In the genomic region with DNA sequence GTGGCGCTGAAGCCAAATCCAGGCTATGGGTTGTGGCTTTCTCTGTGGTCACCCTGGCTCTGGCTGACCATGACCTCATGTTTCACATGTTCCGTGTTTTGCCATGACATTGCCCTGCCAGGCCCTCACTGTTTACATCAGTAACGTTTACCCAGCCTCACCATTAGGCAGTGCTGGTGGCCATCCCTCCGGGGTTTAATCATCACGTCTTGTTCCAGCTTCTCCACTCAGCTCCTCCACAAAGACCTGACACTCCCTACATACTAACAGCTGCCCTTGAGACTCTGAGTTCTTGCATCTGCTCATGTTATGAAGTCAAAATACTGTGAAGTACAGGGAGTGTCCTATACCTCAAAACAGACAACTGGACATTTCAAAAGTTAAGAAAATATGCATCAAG, we compare ENCODE assay signal across 21 mouse cellular contexts. TPM values are rescaled to one million over a fixed set of nuclear protein-coding genes. Genes with fewer than 3 reads are reported as not detected.
A peak's percentile ranks its signal among the peaks of the same experiment; 100 is the strongest.
DNase-seq lines count a peak whose midpoint lies in the region; ATAC-seq and TF ChIP-seq lines count a peak whose summit lies in the region.
"Had no signal": no experiment of that assay in that cellular context is flagged by ENCODE, and none has a peak within 500 bp of the region (broad histone marks: within the 10 kb centered on the region; RNA-seq: fewer than 3 reads in every experiment).

No protein-coding gene starts in this region.

- intact Hi-C loops in gastrocnemius, postnatal 14 days (cut with DNase I; ENCODE audit: low total_unique reads) = no loop called here
- intact Hi-C loops in heart, postnatal 14 days (cut with DNase I) = no loop called here

- ATAC-seq in kidney, postnatal 0 days (replicated peaks; ENCODE audit: low FRiP score, low read depth) = no peak; the same call in 1 of the 2 replicates
- no peak for ATAC-seq in kidney, embryonic 16.5 days (ENCODE audit: low FRiP score, low TSS enrichment)
- no peak for ATAC-seq in hindbrain, postnatal 0 days
- ATAC-seq: activated CD4-positive, CD25-positive, alpha-beta regulatory T cell, adult 4 months; forebrain, embryonic 15.5 days; inflammation-experienced regulatory T-cells, adult 6 months; intestine, postnatal 0 days; Patski had no signal

- H3K9me3 ChIP-seq in kidney, postnatal 0 days (replicated peaks; ENCODE audit: low read length) = no peaks in the 10 kb centered on the region
- H3K9me3 ChIP-seq in kidney, embryonic 16.5 days (ENCODE audit: low read length) = no peaks in the 10 kb centered on the region
- no peaks in the 10 kb centered on the region for H3K9me3 ChIP-seq in hindbrain, postnatal 0 days (ENCODE audit: low read length)
- H3K9me3 ChIP-seq: embryonic facial prominence, embryonic 12.5 days; forebrain, embryonic 15.5 days had no signal

- H3K27ac ChIP-seq in kidney, postnatal 0 days = no peak overlapping the region
- no peak overlapping the region for H3K27ac ChIP-seq in kidney, embryonic 16.5 days (ENCODE audit: low read length)
- 0 out of 2 replicates have a peak overlapping the region, but pooled peaks have one; percentile 15 for H3K27ac ChIP-seq in hindbrain, postnatal 0 days
- H3K27ac ChIP-seq: forebrain, embryonic 15.5 days had no signal

- H3K36me3 ChIP-seq in kidney, postnatal 0 days (ENCODE audit: insufficient read depth, low read length) = no peaks in the 10 kb centered on the region
- H3K36me3 ChIP-seq in kidney, embryonic 16.5 days (ENCODE audit: insufficient read depth, low read length) = no peaks in the 10 kb centered on the region
- H3K36me3 ChIP-seq in hindbrain, postnatal 0 days (ENCODE audit: insufficient read depth, low read length) = no peaks in the 10 kb centered on the region
- H3K36me3 ChIP-seq: embryonic facial prominence, embryonic 12.5 days; forebrain, embryonic 15.5 days had no signal

- no peaks in the 10 kb centered on the region for H3K27me3 ChIP-seq in kidney, postnatal 0 days (ENCODE audit: insufficient read depth, low read length)
- no peaks in the 10 kb centered on the region for H3K27me3 ChIP-seq in kidney, embryonic 16.5 days (ENCODE audit: insufficient read depth, low read length)
- H3K27me3 ChIP-seq in hindbrain, postnatal 0 days (ENCODE audit: insufficient read depth, low read length) = no peaks in the 10 kb centered on the region
- H3K27me3 ChIP-seq: CH12.LX; embryonic facial prominence, embryonic 12.5 days; forebrain, embryonic 15.5 days had no signal

- WGBS in kidney, postnatal 0 days = 66% methylated on average over 5 of the region's 5 CpGs
- 66% methylated on average over 5 of the region's 5 CpGs for WGBS in kidney, embryonic 16.5 days
- WGBS in hindbrain, postnatal 0 days = 65% methylated on average over 5 of the region's 5 CpGs

- peak; percentile 13 for DNase-seq in gastrocnemius, postnatal 25 days
- DNase-seq in gastrocnemius, postnatal 14 days = no peak
- DNase-seq in heart, postnatal 4 days = peak; percentile 29
- no peak for DNase-seq in heart, postnatal 14 days
- DNase-seq in kidney, postnatal 0 days (ENCODE audit: low spot score) = peak; percentile 12
- no peak for DNase-seq in hindbrain, postnatal 0 days (ENCODE audit: low spot score)
- DNase-seq: adrenal gland, postnatal 14 days; cerebellum, adult 11-12 months; cerebellum, adult 9-10 months; cerebellum, postnatal 25 days; kidney, adult 8-10 months had no signal

- TF ChIP-seq CTCF in kidney, postnatal 0 days (IDR thresholded peaks at IDR 0.05; ENCODE audit: low read depth) = no peak
- no peak for TF ChIP-seq CTCF in hindbrain, postnatal 0 days (IDR thresholded peaks at IDR 0.05; ENCODE audit: low read depth)

- H3K9ac ChIP-seq in kidney, postnatal 0 days (ENCODE audit: low read depth, low read length) = no peak overlapping the region
- H3K9ac ChIP-seq in kidney, embryonic 16.5 days (replicated peaks; ENCODE audit: low read length) = no peak overlapping the region
- no peak overlapping the region for H3K9ac ChIP-seq in hindbrain, postnatal 0 days (replicated peaks; ENCODE audit: low read length)
- H3K9ac ChIP-seq: embryonic facial prominence, embryonic 12.5 days; forebrain, embryonic 15.5 days had no signal

- H3K4me2 ChIP-seq in kidney, postnatal 0 days (ENCODE audit: low read length) = no peak overlapping the region
- H3K4me2 ChIP-seq in kidney, embryonic 16.5 days (replicated peaks; ENCODE audit: low read depth, low read length) = no peak overlapping the region
- H3K4me2 ChIP-seq in hindbrain, postnatal 0 days (ENCODE audit: low read depth, low read length) = no peak overlapping the region
- H3K4me2 ChIP-seq: embryonic facial prominence, embryonic 12.5 days; forebrain, embryonic 15.5 days; heart, embryonic 11.5 days had no signal

- H3K4me3 ChIP-seq in kidney, postnatal 0 days (replicated peaks; ENCODE audit: low read depth, low read length) = no peak overlapping the region
- H3K4me3 ChIP-seq in kidney, embryonic 16.5 days (ENCODE audit: low read length) = no peak overlapping the region
- H3K4me3 ChIP-seq in hindbrain, postnatal 0 days (ENCODE audit: low read length) = no peak overlapping the region
- H3K4me3 ChIP-seq: embryonic facial prominence, embryonic 12.5 days; forebrain, embryonic 15.5 days had no signal

- no peaks in the 10 kb centered on the region for H3K4me1 ChIP-seq in kidney, postnatal 0 days (replicated peaks; ENCODE audit: insufficient read depth, low read length)
- H3K4me1 ChIP-seq in kidney, embryonic 16.5 days (ENCODE audit: insufficient read depth, low read length) = no peaks in the 10 kb centered on the region
- H3K4me1 ChIP-seq in hindbrain, postnatal 0 days (ENCODE audit: insufficient read depth, low read length) = peaks cover 6% of the 10 kb centered on the region

RNA-seq across cellular contexts. Expression of gene Colgalt2, which starts 54.9 kb away (rescaled TPM):
- 1 to 10 TPM; 1.6 to 2.1 TPM for total RNA-seq in gastrocnemius, postnatal 25 days (2021)
- total RNA-seq in gastrocnemius, postnatal 14 days (2021) = 1 to 10 TPM; 4.1 TPM
- total RNA-seq in heart, postnatal 4 days (2021) = 1 to 10 TPM; 2.3 to 3.2 TPM
- 1 to 10 TPM; 4.4 to 5.5 TPM for total RNA-seq in heart, postnatal 14 days (2021)
- 3.1 and 3.3 TPM in 2 replicates for polyA plus RNA-seq in kidney, postnatal 0 days (2015; fragmentation: Nextera tagmentation; extraction: Ambion mirVana)
- polyA plus RNA-seq in kidney, embryonic 16.5 days (2015; fragmentation: Nextera tagmentation; extraction: Ambion mirVana) = 2.0 and 2.8 TPM in 2 replicates
- 6.6 and 7.0 TPM in 2 replicates for total RNA-seq in hindbrain, postnatal 0 days (2014; rRNA removed)
- 3.4 and 3.7 TPM in 2 replicates for polyA plus RNA-seq in hindbrain, postnatal 0 days (2015; fragmentation: Nextera tagmentation; extraction: Ambion mirVana)
- total RNA-seq: CH12.LX; hematopoietic stem cell, adult 5-6 weeks had no signal
- polyA plus RNA-seq: activated CD4-positive, CD25-positive, alpha-beta regulatory T cell, adult 4 months; inflammation-experienced regulatory T-cells, adult 6 months; Patski had no signal

Comparison
In these comparisons a context has a peak if more than half of its experiments do, and no peak if none do; other contexts are left out.
1. DNase-seq: peak in gastrocnemius, postnatal 25 days (single experiment), heart, postnatal 4 days (single experiment) and kidney, postnatal 0 days (single experiment); none in gastrocnemius, postnatal 14 days (single experiment), heart, postnatal 14 days (0 of 2) and hindbrain, postnatal 0 days (single experiment).